Mouse (Mus musculus) embryonic fibroblast, embryonic 13.5 days (primary cell): ENCODE results near the gene Tec.

Experiments
- CTCF ChIP-seq: IDR thresholded peaks from 2 replicates; pipeline ENCODE4 v1.5.1; 2011; ENCODE audit warnings: mild to moderate bottlenecking, control low read depth, low read length, moderate library complexity, borderline replicate concordance; ENCODE audit not compliant: insufficient read depth
- POLR2A ChIP-seq: IDR thresholded peaks from 2 replicates; pipeline ENCODE4 v1.6.1; 2011; ENCODE audit warnings: low read depth, mild to moderate bottlenecking, control low read depth, low read length, moderate library complexity

GRCm38 (mm10) chr5:72743103-72743502 is 125.2 kb downstream of the Tec start:
- TF ChIP-seq POLR2A = no peak
- TF ChIP-seq CTCF = no peak
